Mouse (Mus musculus) ES-Bruce4 (cell line): Measurements from ENCODE around the gene Kcnh8. TPM values are rescaled to one million over a fixed set of nuclear protein-coding genes. Genes with fewer than 3 reads are reported as not detected.

Experiments
- H3K27ac ChIP-seq: 2 replicates; pipeline ENCODE4 v1.5.1; 2012; ENCODE audit warnings: low read length, inconsistent platforms; ENCODE audit not compliant: insufficient read depth
- H3K27me3 ChIP-seq: 2 replicates; pipeline ENCODE4 v1.6.1; 2012; ENCODE audit warnings: mild to moderate bottlenecking, low read length, inconsistent platforms; ENCODE audit not compliant: control insufficient read depth, poor library complexity, insufficient read depth, severe bottlenecking
- H3K36me3 ChIP-seq: 2 replicates; pipeline ENCODE4 v1.6.1; 2012; ENCODE audit warnings: inconsistent platforms, mild to moderate bottlenecking, low read length, moderate library complexity; ENCODE audit not compliant: control insufficient read depth, poor library complexity, insufficient read depth, severe bottlenecking
- H3K4me1 ChIP-seq: one replicate; pipeline ENCODE4 v1.8.1; 2011; ENCODE audit warnings: low read length; ENCODE audit not compliant: control insufficient read depth, insufficient read depth
- H3K4me3 ChIP-seq: 2 replicates; pipeline ENCODE4 v1.5.1; 2011; ENCODE audit warnings: low read depth, mild to moderate bottlenecking, low read length
- H3K9ac ChIP-seq: 2 replicates; pipeline ENCODE4 v1.6.1; 2012; ENCODE audit warnings: low read depth, mild to moderate bottlenecking, inconsistent platforms; ENCODE audit not compliant: poor library complexity, severe bottlenecking
- H3K9me3 ChIP-seq: replicated peaks from 2 replicates; pipeline ENCODE4 v1.6.1; 2012; ENCODE audit warnings: mild to moderate bottlenecking, low read length, inconsistent platforms; ENCODE audit not compliant: control insufficient read depth, poor library complexity, insufficient read depth, severe bottlenecking
- CTCF ChIP-seq: IDR thresholded peaks from one replicate; pipeline ENCODE4 v1.8.1; 2011; ENCODE audit warnings: low read depth, low read length
- EP300 ChIP-seq: IDR thresholded peaks from 2 replicates; pipeline ENCODE4 v1.6.1; 2011; ENCODE audit warnings: low read depth, low read length; ENCODE audit not compliant: insufficient read depth
- POLR2A ChIP-seq: IDR thresholded peaks from one replicate; pipeline ENCODE4 v1.8.1; 2011; ENCODE audit warnings: low read length; ENCODE audit not compliant: insufficient read depth
- polyA plus RNA-seq: library from polyadenylated mRNA; stranded (reverse); fragments of >200 nt; gene quantifications from 2 replicates; pipeline ENCODE4 v1.2.4, GENCODE M21; 2011; ENCODE audit warnings: low read depth; ENCODE audit not compliant: missing spikeins, insufficient read depth, insufficient read length

Gene Kcnh8
- 0.24 and 0.51 TPM in 2 replicates for polyA plus RNA-seq

DNA sequence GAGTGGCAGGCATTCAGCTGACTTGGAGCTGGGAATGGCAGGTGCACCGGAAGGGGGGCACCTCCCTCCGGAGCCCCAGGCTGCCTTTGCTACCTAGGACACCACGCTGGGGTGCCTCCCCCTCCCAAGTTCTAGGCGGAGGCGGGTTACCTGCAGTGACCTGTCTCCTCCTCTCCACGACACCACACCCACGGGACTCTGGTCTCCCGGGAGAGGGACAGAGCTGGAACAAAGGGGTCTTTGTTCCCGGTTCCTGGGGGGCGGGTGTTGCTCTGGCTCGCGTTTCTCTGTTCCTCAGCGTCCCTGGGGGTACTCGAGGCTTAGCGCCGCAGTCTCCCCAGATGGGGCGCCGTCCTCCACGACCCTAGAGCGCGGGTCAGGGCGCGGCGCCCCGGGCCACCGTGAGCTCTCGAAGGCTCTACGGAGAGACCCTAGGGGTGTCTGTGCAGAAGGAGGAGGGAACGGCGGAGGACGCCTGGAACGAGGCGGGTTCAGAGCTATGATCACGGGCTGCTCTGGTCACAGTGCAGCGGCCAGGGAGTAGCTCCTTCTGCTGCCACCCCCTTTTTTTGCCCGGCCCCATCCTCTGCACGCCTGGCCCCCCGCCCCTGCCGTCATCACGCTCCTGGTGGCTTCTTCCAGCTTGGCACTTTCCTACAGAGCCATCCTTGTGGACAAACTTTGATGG, at the start of gene Kcnh8:
Kcnh8 (plus strand) TSS at position 617 of the 688 bp plus-strand sequence.
- H3K4me1 ChIP-seq = no peaks in the 10 kb centered on the region
- H3K36me3 ChIP-seq = no peaks in the 10 kb centered on the region
- TF ChIP-seq CTCF = no peak
- peak; percentile 69; the same call in 1 of the 2 replicates for TF ChIP-seq EP300
- peak within 1 kb of the TSS; percentile 84 for H3K4me3 ChIP-seq
- no peaks in the 10 kb centered on the region for H3K27me3 ChIP-seq
- no peak within 1 kb of the TSS for H3K27ac ChIP-seq
- H3K9me3 ChIP-seq = no peaks in the 10 kb centered on the region
- peak within 1 kb of the TSS; percentile 49; the same call in 1 of the 2 replicates for H3K9ac ChIP-seq

DNA sequence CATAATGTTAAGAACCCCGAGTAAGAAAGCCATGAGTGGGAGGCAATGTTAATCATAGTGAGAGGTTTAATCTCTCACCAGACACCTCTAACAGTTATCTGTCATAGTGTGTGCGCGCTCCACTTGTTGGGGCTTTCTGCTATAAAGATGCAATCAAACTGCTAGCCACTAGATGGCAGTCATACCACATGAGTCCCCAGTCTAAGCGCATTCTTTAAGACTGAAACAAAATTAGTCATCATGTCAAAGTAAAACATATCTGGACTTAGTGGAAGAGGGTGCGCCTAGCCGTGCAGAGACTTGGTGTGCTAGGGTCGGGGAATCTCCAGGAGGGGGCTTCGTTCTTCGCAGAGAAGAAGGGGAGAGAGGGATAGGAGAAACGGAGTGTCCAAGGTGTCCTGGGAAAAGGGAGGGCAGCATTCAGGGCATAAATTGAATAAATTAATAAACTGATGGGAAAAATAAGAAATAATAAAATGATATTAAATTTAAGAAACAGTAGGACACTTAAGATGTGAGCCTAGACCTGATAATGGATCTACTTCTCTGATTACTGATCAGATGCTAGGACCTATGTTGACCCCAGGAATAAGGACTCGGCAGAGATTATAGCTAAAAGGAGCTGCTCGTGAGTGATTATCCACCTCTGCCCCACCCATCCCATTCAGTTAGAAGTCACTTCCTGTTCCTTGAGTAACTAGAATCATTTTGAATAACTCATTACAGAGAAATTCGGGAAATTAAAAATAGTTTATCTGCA, 42.4 kb upstream of the Kcnh8 start:
- H3K27ac ChIP-seq = no peak overlapping the region

DNA sequence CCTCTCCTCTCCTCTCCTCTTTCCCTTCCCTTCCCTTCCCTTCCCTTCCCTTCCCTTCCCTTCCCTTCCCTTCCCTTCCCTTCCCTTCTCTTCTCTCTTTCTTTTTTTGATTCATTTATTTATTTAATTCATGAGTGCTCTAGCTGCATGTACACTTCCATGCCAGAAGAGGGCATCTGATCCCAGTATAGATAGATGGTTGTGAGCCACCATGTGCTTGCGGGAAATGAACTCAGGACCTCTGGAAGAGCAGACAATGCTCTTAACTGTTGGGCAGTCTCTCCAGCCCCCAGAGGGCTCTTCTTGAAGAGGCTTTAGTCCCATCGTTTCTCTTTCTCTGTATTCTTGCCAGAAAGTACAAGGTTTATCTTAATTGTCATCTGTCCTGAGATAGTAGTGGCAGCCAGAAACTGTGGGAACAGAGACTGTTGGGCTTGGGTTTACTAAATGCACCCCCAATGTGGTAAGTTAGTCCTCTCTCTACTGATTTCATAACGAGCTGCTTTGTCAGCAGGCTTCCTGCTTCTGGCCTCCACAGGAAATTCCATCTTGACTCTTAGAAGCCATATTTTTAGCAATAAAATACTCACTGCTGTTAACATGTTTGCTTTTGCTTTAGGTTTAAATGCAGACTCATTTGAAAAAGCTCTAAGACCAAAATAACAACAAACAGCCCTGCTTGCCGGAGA, 36.9 kb upstream of the Kcnh8 start:
- TF ChIP-seq POLR2A (no peak), CTCF (peak; percentile 1)
- Histone ChIP-seq H3K36me3 (no peaks in the 10 kb centered on the region), H3K27ac (no peak overlapping the region), H3K4me3 (no peak overlapping the region), H3K4me1 (no peaks in the 10 kb centered on the region), H3K27me3 (0 out of 2 replicates have a peak, but pooled peaks cover 1% of the 10 kb centered on the region), H3K9ac (no peak overlapping the region), H3K9me3 (peaks cover under 1% of the 10 kb centered on the region; the same call in 1 of the 2 replicates)

More for the DNA sequence above, 42.4 kb upstream of the Kcnh8 start:
- 0 out of 2 replicates have a peak, but pooled peaks cover 1% of the 10 kb centered on the region for H3K27me3 ChIP-seq
- H3K9me3 ChIP-seq = no peaks in the 10 kb centered on the region
- TF ChIP-seq CTCF (peak; percentile 46), POLR2A (no peak), EP300 (no peak)
- no peaks in the 10 kb centered on the region for H3K4me1 ChIP-seq
- H3K36me3 ChIP-seq = no peaks in the 10 kb centered on the region
- no peak overlapping the region for H3K4me3 ChIP-seq
- no peak overlapping the region for H3K9ac ChIP-seq

DNA sequence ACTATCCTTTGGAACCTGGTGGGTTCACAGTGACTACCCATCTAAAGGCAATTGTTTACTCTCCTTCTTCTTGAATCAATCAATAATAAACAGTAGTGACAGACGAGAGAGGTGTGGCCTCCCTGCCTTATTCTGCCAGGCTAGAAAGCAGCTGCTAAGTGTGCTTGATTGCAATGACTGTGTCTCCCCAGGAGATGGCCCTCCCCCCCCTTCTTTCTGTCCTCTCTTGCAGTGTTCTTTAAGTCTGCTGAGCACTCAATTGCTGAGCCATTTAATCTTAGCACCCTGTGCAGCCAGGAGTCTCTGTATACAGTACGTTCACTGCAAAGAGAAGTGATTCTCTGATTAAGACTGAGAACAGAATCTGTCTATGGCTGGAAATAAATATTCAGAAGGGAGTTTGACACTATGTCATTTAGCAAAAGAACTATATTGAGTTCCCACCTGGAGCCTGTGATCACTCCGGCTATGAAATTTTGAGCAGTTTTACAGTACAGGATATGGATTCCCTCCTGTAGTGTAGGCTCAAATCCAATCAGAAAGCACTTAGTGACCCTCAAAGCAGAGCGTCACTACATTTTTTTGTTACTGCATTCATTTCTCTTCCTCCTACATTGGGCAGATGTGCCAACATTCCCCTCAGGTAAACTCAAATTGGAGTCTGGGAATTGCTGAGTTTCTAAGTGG, 32.8 kb upstream of the Kcnh8 start:
- H3K27ac ChIP-seq = no peak overlapping the region
- H3K4me1 ChIP-seq = no peaks in the 10 kb centered on the region
- H3K27me3 ChIP-seq = 0 out of 2 replicates have a peak, but pooled peaks cover 1% of the 10 kb centered on the region
- H3K9me3 ChIP-seq = peaks cover 3% of the 10 kb centered on the region; the same call in 1 of the 2 replicates
- TF ChIP-seq CTCF = peak; percentile 45
- TF ChIP-seq POLR2A = no peak
- no peaks in the 10 kb centered on the region for H3K36me3 ChIP-seq
- no peak overlapping the region for H3K9ac ChIP-seq
- no peak overlapping the region for H3K4me3 ChIP-seq

DNA sequence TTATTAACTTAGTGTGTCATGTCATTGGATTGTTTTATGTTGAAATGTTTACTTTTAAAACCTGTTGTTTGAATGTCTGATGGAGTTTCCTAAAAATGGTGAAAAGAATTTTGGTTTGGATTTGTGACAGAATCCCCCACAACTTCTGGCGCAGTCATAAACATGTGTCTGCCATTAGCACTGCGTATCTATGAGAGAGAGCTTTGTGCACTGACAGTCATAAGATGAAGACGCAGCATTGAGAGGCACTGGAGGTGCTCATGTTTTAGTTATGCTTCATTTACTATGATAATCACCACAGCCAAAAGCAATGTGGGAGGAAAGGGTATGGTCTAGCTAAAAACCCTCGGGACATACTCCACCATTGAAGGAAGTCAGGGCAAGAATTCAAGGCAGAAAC, 30.3 kb upstream of the Kcnh8 start:
- Histone ChIP-seq H3K27me3 (no peaks in the 10 kb centered on the region), H3K9me3 (peaks cover 3% of the 10 kb centered on the region; the same call in 1 of the 2 replicates), H3K4me3 (no peak overlapping the region), H3K9ac (no peak overlapping the region), H3K36me3 (no peaks in the 10 kb centered on the region), H3K4me1 (no peaks in the 10 kb centered on the region), H3K27ac (no peak overlapping the region)
- no peak for TF ChIP-seq CTCF
- TF ChIP-seq POLR2A = no peak
- TF ChIP-seq EP300 = no peak
